Mouse (Mus musculus) erythroblast, embryonic 14.5 days (primary cell): Measurements from ENCODE around the gene H3f3a.

Source experiments
- GATA1 ChIP-seq: IDR thresholded peaks from 2 replicates; pipeline ENCODE4 v1.6.1; 2012; ENCODE audit warnings: low read length, inconsistent platforms, mixed read lengths
- TAL1 ChIP-seq: IDR thresholded peaks from 3 replicates; pipeline ENCODE4 v1.6.1; 2012; ENCODE audit warnings: low read length, inconsistent platforms, mixed read lengths

GRCm38 (mm10) chr1:180763828-180764227, 49.9 kb downstream of the H3f3a start:
- TF ChIP-seq TAL1: no peak
- no peak for TF ChIP-seq GATA1
